Mouse (Mus musculus): ENCODE data around the gene C1ql1. TPM values are rescaled to one million over a fixed set of nuclear protein-coding genes. Genes with fewer than 3 reads are reported as not detected.
A peak's percentile ranks its signal among the peaks of the same experiment; 100 is the strongest.

The C1ql1 gene
- polyA plus RNA-seq, 1 experiment: 0.22 TPM

- TF ChIP-seq CTCF (IDR thresholded peaks at IDR 0.05; ENCODE audit: insufficient read depth, low read length) (no peak), POLR2A (IDR thresholded peaks at IDR 0.05; ENCODE audit: borderline replicate concordance, extremely low read depth, low read depth, low read length) (no peak)
- no peak for DNase-seq
- WGBS: 52% methylated on average over 7 of the region's 7 CpGs
- H3K4me1 ChIP-seq (ENCODE audit: control insufficient read depth, insufficient read depth, low read length): no peaks in the 10 kb centered on the region
- no peak overlapping the region for H3K4me3 ChIP-seq (replicated peaks; ENCODE audit: extremely low read depth, low read depth, low read length)
Measured at GRCm38 (mm10) chr11:102962861-102963245, 16.4 kb upstream of the C1ql1 start.

- no peak for DNase-seq
- no peak overlapping the region for H3K4me3 ChIP-seq (replicated peaks; ENCODE audit: extremely low read depth, low read depth, low read length)
- TF ChIP-seq POLR2A (IDR thresholded peaks at IDR 0.05; ENCODE audit: borderline replicate concordance, extremely low read depth, low read depth, low read length): no peak
- no peak for TF ChIP-seq CTCF (IDR thresholded peaks at IDR 0.05; ENCODE audit: insufficient read depth, low read length)
- 86% methylated on average over 4 of the region's 4 CpGs for WGBS
- peaks cover 5% of the 10 kb centered on the region for H3K4me1 ChIP-seq (ENCODE audit: control insufficient read depth, insufficient read depth, low read length)
Measured at GRCm38 (mm10) chr11:102961082-102961481, 14.6 kb upstream of the C1ql1 start.

- no peak overlapping the region for H3K4me3 ChIP-seq (replicated peaks; ENCODE audit: extremely low read depth, low read depth, low read length)
- no peak for TF ChIP-seq POLR2A (IDR thresholded peaks at IDR 0.05; ENCODE audit: borderline replicate concordance, extremely low read depth, low read depth, low read length)
- no peak for TF ChIP-seq CTCF (IDR thresholded peaks at IDR 0.05; ENCODE audit: insufficient read depth, low read length)
- peaks cover 5% of the 10 kb centered on the region for H3K4me1 ChIP-seq (ENCODE audit: control insufficient read depth, insufficient read depth, low read length)
- no peak for DNase-seq
- 94% methylated on average over 1 of the region's 1 CpGs for WGBS
Measured at GRCm38 (mm10) chr11:102958870-102959269, 12.4 kb upstream of the C1ql1 start.

GRCm38 (mm10) chr11:102958431-102958830 is 11.9 kb upstream of the C1ql1 start:
- TF ChIP-seq POLR2A (IDR thresholded peaks at IDR 0.05; ENCODE audit: borderline replicate concordance, extremely low read depth, low read depth, low read length) (no peak), CTCF (IDR thresholded peaks at IDR 0.05; ENCODE audit: insufficient read depth, low read length) (no peak)
- Histone ChIP-seq H3K4me3 (replicated peaks; ENCODE audit: extremely low read depth, low read depth, low read length) (no peak overlapping the region), H3K4me1 (ENCODE audit: control insufficient read depth, insufficient read depth, low read length) (peaks cover 5% of the 10 kb centered on the region)
- no peak for DNase-seq
- WGBS: 90% methylated on average over 6 of the region's 6 CpGs

GRCm38 (mm10) chr11:102957692-102958091 is 11.2 kb upstream of the C1ql1 start:
- Histone ChIP-seq H3K4me1 (ENCODE audit: control insufficient read depth, insufficient read depth, low read length) (peaks cover 5% of the 10 kb centered on the region), H3K4me3 (replicated peaks; ENCODE audit: extremely low read depth, low read depth, low read length) (no peak overlapping the region)
- TF ChIP-seq CTCF (IDR thresholded peaks at IDR 0.05; ENCODE audit: insufficient read depth, low read length) (no peak), POLR2A (IDR thresholded peaks at IDR 0.05; ENCODE audit: borderline replicate concordance, extremely low read depth, low read depth, low read length) (no peak)
- DNase-seq: no peak
- 72% methylated on average over 8 of the region's 8 CpGs for WGBS

- no peak for DNase-seq
- no peak for TF ChIP-seq CTCF (IDR thresholded peaks at IDR 0.05; ENCODE audit: insufficient read depth, low read length)
- TF ChIP-seq POLR2A (IDR thresholded peaks at IDR 0.05; ENCODE audit: borderline replicate concordance, extremely low read depth, low read depth, low read length): no peak
- peaks cover 5% of the 10 kb centered on the region for H3K4me1 ChIP-seq (ENCODE audit: control insufficient read depth, insufficient read depth, low read length)
- H3K4me3 ChIP-seq (replicated peaks; ENCODE audit: extremely low read depth, low read depth, low read length): no peak overlapping the region
- WGBS: 26% methylated on average over 16 of the region's 16 CpGs
Measured at GRCm38 (mm10) chr11:102956962-102957614, 10.6 kb upstream of the C1ql1 start.

GRCm38 (mm10) chr11:102952922-102953321 is 6.4 kb upstream of the C1ql1 start:
- H3K4me3 ChIP-seq (replicated peaks; ENCODE audit: extremely low read depth, low read depth, low read length): no peak overlapping the region
- peaks cover 7% of the 10 kb centered on the region for H3K4me1 ChIP-seq (ENCODE audit: control insufficient read depth, insufficient read depth, low read length)
- no peak for DNase-seq
- 44% methylated on average over 6 of the region's 6 CpGs for WGBS
- TF ChIP-seq POLR2A (IDR thresholded peaks at IDR 0.05; ENCODE audit: borderline replicate concordance, extremely low read depth, low read depth, low read length): no peak
- no peak for TF ChIP-seq CTCF (IDR thresholded peaks at IDR 0.05; ENCODE audit: insufficient read depth, low read length)

- Histone ChIP-seq H3K4me1 (ENCODE audit: control insufficient read depth, insufficient read depth, low read length) (peaks cover 5% of the 10 kb centered on the region), H3K4me3 (replicated peaks; ENCODE audit: extremely low read depth, low read depth, low read length) (peak overlapping the region; percentile 44)
- 3% methylated on average over 51 of the region's 51 CpGs for WGBS
- DNase-seq: peak; percentile 38
- TF ChIP-seq CTCF (IDR thresholded peaks at IDR 0.05; ENCODE audit: insufficient read depth, low read length): no peak
- no peak for TF ChIP-seq POLR2A (IDR thresholded peaks at IDR 0.05; ENCODE audit: borderline replicate concordance, extremely low read depth, low read depth, low read length)
Measured at GRCm38 (mm10) chr11:102948043-102948961, 1.8 kb upstream of the C1ql1 start.

GRCm38 (mm10) chr11:102946992-102947343 is 480 bp upstream of the C1ql1 start:
- DNase-seq: no peak
- Histone ChIP-seq H3K4me1 (ENCODE audit: control insufficient read depth, insufficient read depth, low read length) (peaks cover 5% of the 10 kb centered on the region), H3K4me3 (replicated peaks; ENCODE audit: extremely low read depth, low read depth, low read length) (no peak overlapping the region)
- WGBS: 5% methylated on average over 8 of the region's 8 CpGs
- TF ChIP-seq CTCF (IDR thresholded peaks at IDR 0.05; ENCODE audit: insufficient read depth, low read length): no peak
- TF ChIP-seq POLR2A (IDR thresholded peaks at IDR 0.05; ENCODE audit: borderline replicate concordance, extremely low read depth, low read depth, low read length): no peak

Measured in lung, adult 2 months (tissue).